Mouse (Mus musculus) heart, adult 2 months (tissue): ENCODE data around the gene Gtf3c1. TPM values are rescaled to one million over a fixed set of nuclear protein-coding genes. Genes with fewer than 3 reads are reported as not detected.

ENCODE experiments used
- DNase-seq, 2 experiments: peaks; one replicate each; pipeline ENCODE4 v3.0.0; 2021
- H3K27ac ChIP-seq: fragments of 200-600 bp; 2 replicates; pipeline ENCODE4 v1.8.1; 2022
- H3K27me3 ChIP-seq: fragments of 200-500 bp; 2 replicates; pipeline ENCODE4 v1.6.1; 2012; ENCODE audit warnings: mild to moderate bottlenecking, low read length, inconsistent platforms, mixed read lengths; ENCODE audit not compliant: control insufficient read depth, insufficient read depth
- H3K36me3 ChIP-seq: fragments of 200-500 bp; 2 replicates; pipeline ENCODE4 v1.6.1; 2012; ENCODE audit warnings: low read length, inconsistent platforms; ENCODE audit not compliant: control insufficient read depth, insufficient read depth
- H3K4me1 ChIP-seq: fragments of 200-500 bp; 2 replicates; pipeline ENCODE4 v1.6.1; 2011; ENCODE audit warnings: low read length; ENCODE audit not compliant: control insufficient read depth, insufficient read depth
- H3K4me3 ChIP-seq: fragments of 200-600 bp; 2 replicates; pipeline ENCODE4 v1.8.1; 2022
- H3K79me2 ChIP-seq: fragments of 200-500 bp; replicated peaks from 2 replicates; pipeline ENCODE4 v1.6.1; 2012; ENCODE audit warnings: mild to moderate bottlenecking, inconsistent platforms, low read length, moderate library complexity, mixed read lengths; ENCODE audit not compliant: control insufficient read depth, insufficient read depth
- H3K9ac ChIP-seq: fragments of 200-500 bp; 2 replicates; pipeline ENCODE4 v1.6.1; 2012; ENCODE audit warnings: low read depth, mild to moderate bottlenecking, control low read depth, inconsistent platforms, low read length, mixed read lengths
- CTCF ChIP-seq: fragments of 200-600 bp; IDR thresholded peaks from 2 replicates; pipeline ENCODE4 v1.8.1; 2022; ENCODE audit warnings: antibody characterized with exemption, mild to moderate bottlenecking, moderate library complexity
- EP300 ChIP-seq: fragments of 200-500 bp; IDR thresholded peaks from 2 replicates; pipeline ENCODE4 v1.6.1; 2011; ENCODE audit warnings: low read depth, low read length, control low read depth; ENCODE audit not compliant: insufficient read depth
- POLR2A ChIP-seq: fragments of 200-500 bp; IDR thresholded peaks from 2 replicates; pipeline ENCODE4 v1.6.1; 2011; ENCODE audit warnings: mild to moderate bottlenecking, low read depth, low read length, control low read depth; ENCODE audit not compliant: insufficient read depth
- WGBS: fragments of 180-500 bp; shearing (Covaris S2); methylation state at CpG from one replicate; pipeline ENCODE4 v1.1.7; 2018; 5-methylcytosine and 5-hydroxymethylcytosine counted together
- intact Hi-C: fragments of 180-260 bp; cut with DNase I; formaldehyde crosslinking; loops from one replicate; pipeline ENCODE4 v1.15.1; 2025
- polyA plus RNA-seq: library from polyadenylated mRNA; depleted of rRNA; stranded (reverse); fragments of >200 nt; gene quantifications from 2 replicates; pipeline ENCODE4 v1.2.3, GENCODE M21; 2012
- total RNA-seq, 2 experiments: library from RNA; stranded (reverse); gene quantifications; 2 replicates each; pipeline ENCODE4 v1.2.3; 2021

The Gtf3c1 gene
- total and polyA plus RNA-seq, 3 experiments, result 30.2 to 47.9 (median 46.3) TPM

GRCm38 (mm10) chr7:125622741-125623685 is 84.6 kb downstream of the Gtf3c1 start:
- no peak for DNase-seq
- Histone ChIP-seq H3K79me2 (no peaks in the 10 kb centered on the region), H3K4me3 (no peak overlapping the region), H3K4me1 (no peaks in the 10 kb centered on the region; the same call in none of the 2 replicates), H3K27ac (no peak overlapping the region), H3K27me3 (no peaks in the 10 kb centered on the region), H3K9ac (no peak overlapping the region), H3K36me3 (no peaks in the 10 kb centered on the region)
- WGBS, result 52% methylated on average over 7 of the region's 7 CpGs
- TF ChIP-seq CTCF (no peak), POLR2A (no peak), EP300 (no peak)
- intact Hi-C loops, result no loop called here

DNA sequence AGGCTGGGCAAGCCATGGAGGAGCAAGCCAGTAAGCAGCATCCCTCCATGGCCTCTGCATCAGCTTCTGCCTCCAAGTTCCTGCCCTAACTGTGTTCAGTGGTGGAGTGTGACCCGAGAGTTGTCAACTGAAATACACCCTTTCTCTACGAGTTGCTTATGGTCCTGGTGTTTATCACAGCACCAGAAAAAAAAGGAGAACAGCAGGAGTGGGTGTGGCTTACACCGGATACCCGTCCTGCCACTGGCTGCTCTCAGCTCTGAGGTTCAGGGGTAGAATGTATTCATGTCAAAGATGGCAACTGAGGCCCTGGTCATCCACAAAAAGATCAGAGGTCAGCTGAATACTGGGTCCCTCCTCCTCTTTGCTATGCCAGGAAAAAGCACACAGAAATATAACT is 87.5 kb downstream of the Gtf3c1 start:
- H3K9ac ChIP-seq, result no peak overlapping the region
- no peaks in the 10 kb centered on the region; the same call in none of the 2 replicates for H3K4me1 ChIP-seq
- intact Hi-C loops, result no loop called here
- no peaks in the 10 kb centered on the region for H3K27me3 ChIP-seq
- TF ChIP-seq EP300 (no peak), POLR2A (no peak), CTCF (no peak)
- WGBS, result 77% methylated on average over 4 of the region's 4 CpGs
- H3K36me3 ChIP-seq, result no peaks in the 10 kb centered on the region
- H3K4me3 ChIP-seq, result no peak overlapping the region
- H3K27ac ChIP-seq, result no peak overlapping the region
- no peak for DNase-seq
- H3K79me2 ChIP-seq, result no peaks in the 10 kb centered on the region

GRCm38 (mm10) chr7:125618016-125618415 is 89.6 kb downstream of the Gtf3c1 start:
- H3K79me2 ChIP-seq, result no peaks in the 10 kb centered on the region
- DNase-seq, result no peak
- WGBS, result 60% methylated on average over 7 of the region's 7 CpGs
- H3K36me3 ChIP-seq, result no peaks in the 10 kb centered on the region
- H3K9ac ChIP-seq, result no peak overlapping the region
- no peak overlapping the region for H3K4me3 ChIP-seq
- TF ChIP-seq CTCF (no peak), POLR2A (no peak), EP300 (no peak)
- H3K27me3 ChIP-seq, result no peaks in the 10 kb centered on the region
- H3K4me1 ChIP-seq, result no peaks in the 10 kb centered on the region; the same call in 1 of the 2 replicates
- intact Hi-C loops, result no loop called here
- H3K27ac ChIP-seq, result no peak overlapping the region

GRCm38 (mm10) chr7:125615453-125615852 is 92.1 kb downstream of the Gtf3c1 start:
- H3K27me3 ChIP-seq, result no peaks in the 10 kb centered on the region
- TF ChIP-seq CTCF, result no peak
- no peak for TF ChIP-seq EP300
- no peak for TF ChIP-seq POLR2A
- WGBS, result 90% methylated on average over 7 of the region's 7 CpGs
- no peak for DNase-seq
- no peaks in the 10 kb centered on the region for H3K4me1 ChIP-seq
- H3K79me2 ChIP-seq, result no peaks in the 10 kb centered on the region
- intact Hi-C loops, result no loop called here
- no peak overlapping the region for H3K27ac ChIP-seq
- H3K9ac ChIP-seq, result no peak overlapping the region
- H3K4me3 ChIP-seq, result no peak overlapping the region
- no peaks in the 10 kb centered on the region for H3K36me3 ChIP-seq

DNA sequence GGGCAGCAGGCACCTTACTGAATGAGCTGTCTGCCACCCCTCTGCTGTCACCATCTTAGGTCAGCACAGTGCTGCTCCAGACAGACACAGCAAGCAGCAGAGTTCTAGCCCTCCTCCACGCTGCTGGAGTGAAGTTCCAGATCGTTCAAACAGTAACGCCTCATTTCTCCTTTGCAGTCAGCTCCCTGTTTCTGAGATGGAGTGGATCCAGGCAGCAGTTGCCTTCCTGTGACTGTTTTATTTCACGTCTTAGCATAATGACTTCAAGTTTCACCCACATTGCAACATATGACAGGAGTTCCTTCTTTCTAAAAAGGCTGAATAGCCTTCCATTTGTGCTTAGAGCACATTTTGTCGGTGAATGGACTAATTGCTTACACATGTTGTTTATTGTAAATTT is 94.0 kb downstream of the Gtf3c1 start:
- no peaks in the 10 kb centered on the region for H3K4me1 ChIP-seq
- no peaks in the 10 kb centered on the region for H3K36me3 ChIP-seq
- DNase-seq, result no peak
- WGBS, result 76% methylated on average over 5 of the region's 5 CpGs
- H3K4me3 ChIP-seq, result no peak overlapping the region
- H3K9ac ChIP-seq, result no peak overlapping the region
- intact Hi-C loops, result no loop called here
- TF ChIP-seq POLR2A, result no peak
- TF ChIP-seq EP300, result no peak
- TF ChIP-seq CTCF, result no peak
- no peak overlapping the region for H3K27ac ChIP-seq
- H3K27me3 ChIP-seq, result no peaks in the 10 kb centered on the region
- no peaks in the 10 kb centered on the region for H3K79me2 ChIP-seq

DNA sequence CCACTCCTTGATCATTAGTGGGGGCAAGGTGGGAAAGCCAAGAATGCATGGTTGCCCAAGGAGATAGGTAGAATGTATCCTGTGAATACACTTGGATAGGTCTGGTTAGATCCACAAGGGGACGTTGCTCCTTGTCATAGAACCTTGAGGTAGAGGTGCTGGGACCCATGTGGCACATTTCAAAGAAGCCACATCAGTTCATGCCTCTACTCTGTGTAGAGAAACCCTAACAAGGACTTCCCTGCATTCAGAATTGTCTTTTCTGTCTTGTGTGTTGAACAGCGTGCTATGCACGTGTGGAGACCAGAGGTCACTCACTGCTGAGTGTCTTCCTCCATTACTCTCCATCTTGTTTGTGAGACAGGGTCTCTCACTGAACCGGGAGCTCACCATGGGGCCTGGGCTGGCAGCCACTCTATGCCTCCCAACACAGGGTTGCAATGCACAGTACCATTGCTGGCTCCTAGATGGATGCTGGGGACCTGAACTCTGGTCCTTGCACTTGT is 99.3 kb downstream of the Gtf3c1 start:
- no peaks in the 10 kb centered on the region for H3K4me1 ChIP-seq
- no peak overlapping the region for H3K27ac ChIP-seq
- no peak for TF ChIP-seq EP300
- no peak for TF ChIP-seq POLR2A
- no peak for TF ChIP-seq CTCF
- no peak overlapping the region for H3K9ac ChIP-seq
- no peaks in the 10 kb centered on the region for H3K36me3 ChIP-seq
- no peaks in the 10 kb centered on the region for H3K27me3 ChIP-seq
- WGBS, result 81% methylated on average over 4 of the region's 4 CpGs
- no peak for DNase-seq
- H3K4me3 ChIP-seq, result no peak overlapping the region
- H3K79me2 ChIP-seq, result no peaks in the 10 kb centered on the region
- intact Hi-C loops, result no loop called here
